Mouse (Mus musculus) CH12.LX (cell line): ENCODE data around the gene Ntrk3.

Experiments
- CTCF ChIP-seq, 2 experiments: IDR thresholded peaks in 1 of 2; conservative IDR thresholded peaks in 1 of 2; 2 replicates each; pipeline ENCODE4 v1.5.1; 2011 to 2012; ENCODE audit warnings: low read depth in 2 of 2, low read length in 2 of 2, improper control_type of control experiment in 1 of 2, inconsistent platforms in 1 of 2, mild to moderate bottlenecking in 1 of 2, moderate library complexity in 1 of 2
- ZNF384 ChIP-seq: IDR thresholded peaks from 2 replicates; pipeline ENCODE4 v1.6.1; 2012; ENCODE audit warnings: low read depth, low read length, improper control_type of control experiment, inconsistent platforms

DNA sequence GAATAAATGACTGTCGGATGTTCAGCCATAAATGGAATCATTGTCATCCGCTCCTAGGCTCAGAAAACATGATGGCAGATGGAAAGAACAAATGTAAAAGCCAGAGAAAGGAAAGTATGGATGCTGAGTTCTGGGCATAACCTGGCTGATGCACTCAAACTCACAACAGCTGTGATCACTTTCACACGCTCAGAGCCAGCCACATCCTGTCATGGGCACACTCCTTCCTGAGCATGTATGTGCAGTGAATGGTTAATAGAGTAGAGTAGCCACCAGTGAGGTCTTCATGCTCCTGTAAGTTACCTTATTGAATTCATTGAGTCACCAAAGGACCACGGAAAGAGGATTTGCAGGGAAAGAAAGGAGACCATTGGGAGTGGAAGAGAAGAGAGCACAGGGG, 13.2 kb downstream of the Ntrk3 start:
- no peak for TF ChIP-seq CTCF (conservative IDR thresholded peaks at IDR 0.05 in 1 of 2, IDR thresholded peaks at IDR 0.05 in 1 of 2; ENCODE audit: low read depth in 2 of 2, low read length in 2 of 2)
- no peak for TF ChIP-seq ZNF384
